Mouse (Mus musculus) heart, embryonic 12.5 days (tissue): ENCODE data around the gene St13. TPM values are rescaled to one million over a fixed set of nuclear protein-coding genes. Genes with fewer than 3 reads are reported as not detected.
A peak's percentile ranks its signal among the peaks of the same experiment; 100 is the strongest.

ENCODE experiments used
- ATAC-seq: fragments of 200-750 bp; cut with Nextera tagmentation; 2 replicates; pipeline ENCODE4 v1.8.0; 2017; ENCODE audit warnings: moderate TSS enrichment, moderate library complexity; ENCODE audit not compliant: insufficient number of reproducible peaks, low FRiP score
- H3K27ac ChIP-seq: fragments of 300-500 bp; sonication (generic); 2 replicates; pipeline ENCODE4 v1.5.1; 2016; ENCODE audit warnings: mild to moderate bottlenecking, moderate library complexity; ENCODE audit not compliant: poor library complexity, severe bottlenecking
- H3K27me3 ChIP-seq: fragments of 300-500 bp; sonication (generic); replicated peaks from 2 replicates; pipeline ENCODE4 v1.6.1; 2016; ENCODE audit warnings: mild to moderate bottlenecking, moderate library complexity
- H3K36me3 ChIP-seq: fragments of 300-500 bp; sonication (generic); 2 replicates; pipeline ENCODE4 v1.6.1; 2016; ENCODE audit warnings: mild to moderate bottlenecking, moderate library complexity
- H3K4me1 ChIP-seq: fragments of 300-500 bp; sonication (generic); replicated peaks from 2 replicates; pipeline ENCODE4 v1.6.1; 2016; ENCODE audit warnings: mild to moderate bottlenecking
- H3K4me2 ChIP-seq: fragments of 300-500 bp; sonication (generic); 2 replicates; pipeline ENCODE4 v1.6.1; 2016; ENCODE audit warnings: mild to moderate bottlenecking, moderate library complexity
- H3K4me3 ChIP-seq: fragments of 300-500 bp; sonication (generic); 2 replicates; pipeline ENCODE4 v1.5.1; 2016; ENCODE audit warnings: mild to moderate bottlenecking
- H3K9ac ChIP-seq: fragments of 300-500 bp; sonication (generic); 2 replicates; pipeline ENCODE4 v1.6.1; 2016; ENCODE audit warnings: mild to moderate bottlenecking, moderate library complexity
- H3K9me3 ChIP-seq: fragments of 300-500 bp; sonication (generic); replicated peaks from 2 replicates; pipeline ENCODE4 v1.6.1; 2016; ENCODE audit warnings: mild to moderate bottlenecking, moderate library complexity
- WGBS: fragments of 180-500 bp; shearing (Covaris S2); methylation state at CpG from one replicate; pipeline ENCODE4 v1.1.7; 2016; 5-methylcytosine and 5-hydroxymethylcytosine counted together
- polyA plus RNA-seq: library from polyadenylated mRNA; unstranded; fragments of >200 nt; fragmentation: Nextera tagmentation; extraction: Ambion mirVana; gene quantifications from 2 replicates; pipeline ENCODE4 v1.2.1, GENCODE M21; 2016

The St13 gene
- polyA plus RNA-seq, 1 experiment from 2014 or later: 150 TPM

- peaks cover 9% of the 10 kb centered on the region for H3K4me1 ChIP-seq
- no peak overlapping the region for H3K4me2 ChIP-seq
- H3K9me3 ChIP-seq: no peaks in the 10 kb centered on the region
- H3K9ac ChIP-seq: no peak overlapping the region
- no peak overlapping the region for H3K4me3 ChIP-seq
- H3K27ac ChIP-seq: no peak overlapping the region
- WGBS: 82% methylated on average over 8 of the region's 8 CpGs
- H3K27me3 ChIP-seq: no peaks in the 10 kb centered on the region
- peaks cover 59% of the 10 kb centered on the region for H3K36me3 ChIP-seq
- no peak for ATAC-seq
Measured at GRCm38 (mm10) chr15:81365246-81365645, 34.6 kb downstream of the St13 start.

DNA sequence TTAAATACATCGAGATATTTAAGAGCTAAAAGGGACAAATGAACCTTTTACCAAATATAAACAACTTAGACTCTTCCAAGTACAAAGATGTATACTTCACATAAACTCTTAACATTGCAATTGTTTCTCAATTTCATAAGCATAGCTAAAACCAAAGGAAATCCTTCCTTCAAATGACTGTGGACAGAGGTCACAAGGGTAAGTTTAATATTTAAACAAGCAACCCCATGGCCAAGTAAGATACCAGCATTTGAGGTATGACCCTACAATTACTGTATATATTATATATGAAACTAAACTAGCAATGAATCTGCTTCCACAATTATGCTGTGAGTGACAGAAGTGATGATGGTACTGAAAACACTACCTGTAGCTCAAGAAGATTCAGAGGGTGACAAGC, 35.6 kb downstream of the St13 start:
- no peak overlapping the region for H3K4me3 ChIP-seq
- H3K27ac ChIP-seq: no peak overlapping the region

GRCm38 (mm10) chr15:81362501-81362900, 37.4 kb downstream of the St13 start:
- Histone ChIP-seq H3K27ac (no peak overlapping the region), H3K4me3 (no peak overlapping the region), H3K9ac (no peak overlapping the region), H3K36me3 (peaks cover 41% of the 10 kb centered on the region), H3K9me3 (no peaks in the 10 kb centered on the region), H3K4me1 (peaks cover 22% of the 10 kb centered on the region), H3K4me2 (no peak overlapping the region), H3K27me3 (no peaks in the 10 kb centered on the region)
- no peak for ATAC-seq
- 72% methylated on average over 1 of the region's 1 CpGs for WGBS

More for the DNA sequence above, 35.6 kb downstream of the St13 start:
- Histone ChIP-seq H3K4me2 (no peak overlapping the region), H3K4me1 (peaks cover 17% of the 10 kb centered on the region), H3K9ac (no peak overlapping the region), H3K36me3 (peaks cover 52% of the 10 kb centered on the region), H3K9me3 (no peaks in the 10 kb centered on the region), H3K27me3 (no peaks in the 10 kb centered on the region)
- no peak for ATAC-seq
- WGBS: 86% methylated on average over 1 of the region's 1 CpGs

DNA sequence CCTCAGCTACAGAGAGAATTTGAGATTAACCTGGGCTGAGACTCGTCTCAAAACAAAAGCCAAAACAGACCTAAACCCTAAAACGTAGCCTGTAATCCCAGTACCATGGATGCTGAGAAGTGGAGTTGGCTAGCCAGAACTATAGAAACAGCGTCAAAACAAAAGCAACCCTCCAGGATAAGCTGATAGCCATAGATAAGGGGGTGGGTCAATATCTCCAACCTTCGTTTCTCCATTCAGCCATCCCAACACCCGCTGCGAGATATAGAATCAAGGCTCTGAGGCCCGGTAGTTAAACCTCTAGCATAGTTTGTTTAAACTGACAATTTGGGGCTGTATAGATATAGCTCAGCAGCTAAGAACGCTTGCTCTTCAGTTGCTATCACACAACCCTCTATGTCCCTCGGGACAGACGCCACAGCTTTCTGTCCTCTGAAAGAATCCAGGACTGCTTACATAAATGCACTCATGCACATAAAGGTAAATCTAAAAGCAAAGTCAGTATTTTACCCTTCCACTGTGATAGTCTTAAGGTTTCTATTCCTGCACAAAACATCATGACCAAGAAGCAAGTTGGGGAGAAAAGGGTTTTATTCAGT, 38.4 kb downstream of the St13 start:
- H3K4me1 ChIP-seq: peaks cover 22% of the 10 kb centered on the region
- no peak for ATAC-seq
- H3K9ac ChIP-seq: no peak overlapping the region
- no peaks in the 10 kb centered on the region for H3K9me3 ChIP-seq
- peak overlapping the region; percentile 86 for H3K4me2 ChIP-seq
- peak overlapping the region; percentile 83 for H3K27ac ChIP-seq
- WGBS: 19% methylated on average over 10 of the region's 10 CpGs
- H3K4me3 ChIP-seq: peak overlapping the region; percentile 71; the same call in 1 of the 2 replicates
- peaks cover 32% of the 10 kb centered on the region for H3K36me3 ChIP-seq
- H3K27me3 ChIP-seq: no peaks in the 10 kb centered on the region

- WGBS: 36% methylated on average over 6 of the region's 6 CpGs
- Histone ChIP-seq H3K4me2 (peak overlapping the region; percentile 86), H3K4me1 (peaks cover 22% of the 10 kb centered on the region), H3K27ac (peak overlapping the region; percentile 83), H3K4me3 (peak overlapping the region; percentile 71), H3K9ac (no peak overlapping the region), H3K9me3 (no peaks in the 10 kb centered on the region), H3K27me3 (no peaks in the 10 kb centered on the region), H3K36me3 (peaks cover 27% of the 10 kb centered on the region)
- peak; percentile 46; the same call in 1 of the 2 replicates for ATAC-seq
Measured at GRCm38 (mm10) chr15:81361022-81361404, 38.9 kb downstream of the St13 start.

- peak within 1 kb of the TSS; percentile 71 for H3K4me3 ChIP-seq
- peak within 1 kb of the TSS; percentile 80 for H3K9ac ChIP-seq
- no peaks in the 10 kb centered on the region for H3K27me3 ChIP-seq
- peak within 1 kb of the TSS; percentile 86 for H3K4me2 ChIP-seq
- 1% methylated on average over 30 of the region's 30 CpGs for WGBS
- H3K36me3 ChIP-seq: peaks cover 23% of the 10 kb centered on the region
- H3K4me1 ChIP-seq: peaks cover 22% of the 10 kb centered on the region
- peak; percentile 99 for ATAC-seq
- no peaks in the 10 kb centered on the region for H3K9me3 ChIP-seq
- H3K27ac ChIP-seq: peak within 1 kb of the TSS; percentile 83
Measured at GRCm38 (mm10) chr15:81360345-81361021, 39.4 kb downstream of the St13 start, which contains the start of gene Slc25a17. Gene Slc25a17, minus strand, starts transcription at chr15:81360812.

- Histone ChIP-seq H3K4me3 (no peak overlapping the region), H3K27me3 (no peaks in the 10 kb centered on the region), H3K9me3 (no peaks in the 10 kb centered on the region)
Measured at GRCm38 (mm10) chr15:81359421-81359820, 40.5 kb downstream of the St13 start.

GRCm38 (mm10) chr15:81358943-81359342, 40.9 kb downstream of the St13 start:
- Histone ChIP-seq H3K27ac (no peak overlapping the region), H3K9me3 (no peaks in the 10 kb centered on the region), H3K27me3 (no peaks in the 10 kb centered on the region), H3K4me3 (no peak overlapping the region), H3K9ac (no peak overlapping the region), H3K4me1 (peaks cover 22% of the 10 kb centered on the region), H3K4me2 (no peak overlapping the region), H3K36me3 (peaks cover 15% of the 10 kb centered on the region)
- ATAC-seq: no peak
- WGBS: 78% methylated on average over 3 of the region's 3 CpGs

More at GRCm38 (mm10) chr15:81359421-81359820, 40.5 kb downstream of the St13 start:
- H3K27ac ChIP-seq: no peak overlapping the region
- 90% methylated on average over 5 of the region's 5 CpGs for WGBS
- no peak for ATAC-seq
- H3K4me1 ChIP-seq: peaks cover 22% of the 10 kb centered on the region
- peaks cover 18% of the 10 kb centered on the region for H3K36me3 ChIP-seq
- H3K9ac ChIP-seq: no peak overlapping the region
- H3K4me2 ChIP-seq: peak overlapping the region; percentile 2; the same call in 1 of the 2 replicates

- Histone ChIP-seq H3K9me3 (no peaks in the 10 kb centered on the region), H3K36me3 (0 out of 2 replicates have a peak, but pooled peaks cover 4% of the 10 kb centered on the region), H3K27me3 (no peaks in the 10 kb centered on the region), H3K4me2 (no peak overlapping the region), H3K9ac (no peak overlapping the region), H3K27ac (no peak overlapping the region), H3K4me1 (peaks cover 22% of the 10 kb centered on the region), H3K4me3 (no peak overlapping the region)
- 56% methylated on average over 5 of the region's 5 CpGs for WGBS
- ATAC-seq: no peak
Measured at GRCm38 (mm10) chr15:81356946-81357345, 42.9 kb downstream of the St13 start.

GRCm38 (mm10) chr15:81355146-81355761, 44.6 kb downstream of the St13 start:
- ATAC-seq: no peak; the same call in 1 of the 2 replicates
- peaks cover 17% of the 10 kb centered on the region for H3K4me1 ChIP-seq
- no peak overlapping the region for H3K4me3 ChIP-seq
- no peaks in the 10 kb centered on the region for H3K9me3 ChIP-seq
- 0 out of 2 replicates have a peak, but pooled peaks cover 4% of the 10 kb centered on the region for H3K36me3 ChIP-seq
- H3K4me2 ChIP-seq: no peak overlapping the region
- H3K9ac ChIP-seq: no peak overlapping the region
- no peak overlapping the region for H3K27ac ChIP-seq
- 57% methylated on average over 3 of the region's 3 CpGs for WGBS
- no peaks in the 10 kb centered on the region for H3K27me3 ChIP-seq

GRCm38 (mm10) chr15:81352638-81353037, 47.2 kb downstream of the St13 start:
- H3K27me3 ChIP-seq: no peaks in the 10 kb centered on the region
- no peak for ATAC-seq
- H3K4me2 ChIP-seq: no peak overlapping the region
- 0 out of 2 replicates have a peak, but pooled peaks cover 4% of the 10 kb centered on the region for H3K36me3 ChIP-seq
- H3K27ac ChIP-seq: no peak overlapping the region
- H3K9ac ChIP-seq: no peak overlapping the region
- no peaks in the 10 kb centered on the region for H3K9me3 ChIP-seq
- peaks cover 4% of the 10 kb centered on the region for H3K4me1 ChIP-seq
- no peak overlapping the region for H3K4me3 ChIP-seq
- 58% methylated on average over 1 of the region's 1 CpGs for WGBS
